Mouse (Mus musculus) liver, adult (tissue): ENCODE measurements around the gene Adat1.

Experiments
- GATA4 ChIP-seq: IDR thresholded peaks from 2 replicates; pipeline ENCODE4 v1.6.1; 2014; ENCODE audit warnings: mild to moderate bottlenecking, low read length; ENCODE audit not compliant: insufficient replicate concordance

The Adat1 gene

DNA sequence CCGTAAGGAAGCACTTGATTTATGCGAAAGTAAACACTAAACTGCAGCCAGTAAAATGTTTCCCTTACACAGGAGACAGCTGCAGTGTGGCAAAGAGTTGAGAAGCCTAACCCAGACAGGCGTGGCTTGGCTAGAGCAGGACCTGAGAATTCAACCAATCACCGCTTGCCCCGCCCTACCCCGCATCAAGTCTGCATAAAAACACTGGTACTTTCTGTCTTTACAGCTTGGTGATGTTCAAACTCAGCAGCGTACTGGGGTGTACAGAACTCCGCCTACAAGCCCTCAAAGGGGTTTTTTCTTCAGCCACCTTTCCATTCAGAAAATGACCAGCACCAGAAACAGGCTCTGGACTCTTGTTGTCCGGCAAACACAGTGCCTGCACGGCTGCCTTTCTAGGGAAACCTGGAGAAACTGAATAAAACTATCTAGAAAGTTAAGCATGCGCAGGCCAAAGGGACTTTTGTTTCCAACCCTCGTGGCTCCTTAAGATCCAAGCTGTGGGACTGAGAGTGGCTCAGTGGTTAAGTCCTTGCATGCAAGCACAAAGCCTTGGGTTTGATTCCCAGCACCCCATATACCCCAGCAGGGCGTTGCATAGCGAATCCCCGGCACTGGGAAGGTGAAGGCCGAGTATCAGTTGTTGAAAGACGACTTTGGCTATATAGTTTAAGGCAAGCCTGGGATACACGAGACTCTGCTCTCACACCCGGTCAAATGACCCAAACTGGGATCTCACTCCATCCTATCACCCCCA is 59.3 kb downstream of the Adat1 start:
- no peak for TF ChIP-seq GATA4

DNA sequence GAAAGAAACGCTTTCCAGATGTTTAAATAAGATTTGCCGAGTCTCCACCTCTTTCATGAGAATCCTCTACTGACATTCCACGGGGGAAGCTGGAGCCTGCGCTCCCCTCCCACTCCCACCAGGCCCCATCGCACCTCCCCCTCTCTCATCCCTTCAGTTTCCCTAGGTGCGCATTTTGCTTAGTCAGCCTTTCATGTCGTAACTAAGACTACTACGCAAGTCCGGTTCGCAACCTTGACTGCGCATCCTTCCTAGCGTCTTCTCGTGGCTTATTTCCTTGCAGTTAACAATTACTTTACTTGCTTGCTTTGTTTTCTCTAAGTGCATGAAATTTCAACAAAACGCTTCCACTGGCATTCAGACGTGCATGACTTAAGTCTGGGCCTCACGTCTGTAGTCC is 60.4 kb downstream of the Adat1 start:
- TF ChIP-seq GATA4 = no peak

DNA sequence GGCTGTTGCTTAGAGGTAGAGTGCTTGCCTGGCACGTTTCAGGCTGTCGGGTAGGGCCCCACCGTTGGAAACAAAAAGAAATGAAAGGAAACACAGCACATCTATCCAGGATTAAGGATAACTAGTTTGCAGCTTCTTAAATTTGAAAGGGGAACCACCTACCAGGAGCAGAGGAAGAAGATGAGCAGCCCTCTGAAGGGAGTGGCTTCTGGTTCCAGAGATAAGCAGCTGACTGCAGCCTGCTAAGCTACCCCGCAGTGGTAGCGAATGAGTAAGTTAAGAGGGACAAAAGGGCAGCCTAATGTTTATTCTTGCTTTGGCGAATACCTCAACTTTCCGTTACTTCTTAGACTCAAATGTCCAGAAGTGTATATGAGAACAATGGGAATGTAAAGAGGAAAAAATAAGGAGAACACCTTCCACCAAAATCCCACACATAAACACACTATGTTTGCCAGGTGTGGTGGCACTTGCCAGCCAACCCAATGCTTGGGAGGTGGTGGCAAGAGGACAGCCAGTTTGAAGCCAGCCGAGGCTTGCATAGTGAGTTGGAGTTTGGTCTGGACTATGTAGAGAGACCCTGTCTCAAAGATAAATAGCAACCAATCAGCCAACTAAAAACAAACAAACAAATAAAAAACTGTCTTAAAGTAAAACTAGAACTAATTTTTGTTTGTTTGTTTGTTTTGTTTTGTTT is 62.3 kb downstream of the Adat1 start:
- no peak for TF ChIP-seq GATA4

DNA sequence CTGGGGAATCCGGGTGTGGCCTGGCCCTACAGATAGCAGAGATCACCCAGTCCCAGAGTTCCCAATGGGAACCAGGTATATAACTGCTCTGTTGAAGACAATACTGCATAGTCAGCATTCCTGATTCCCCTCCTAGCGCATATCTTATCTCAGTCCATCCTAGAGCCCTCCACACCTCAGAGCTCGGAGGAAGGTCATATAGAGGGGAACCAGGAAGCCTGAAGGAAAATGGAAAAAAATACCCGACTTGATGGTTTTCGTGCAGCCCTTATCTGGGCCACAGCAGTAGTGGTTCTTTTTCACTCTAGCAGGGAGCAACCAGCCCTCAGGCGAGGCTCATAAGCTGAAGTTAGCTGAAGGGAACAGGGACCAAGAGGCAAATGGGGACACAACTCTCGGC is 67.1 kb downstream of the Adat1 start:
- no peak for TF ChIP-seq GATA4

DNA sequence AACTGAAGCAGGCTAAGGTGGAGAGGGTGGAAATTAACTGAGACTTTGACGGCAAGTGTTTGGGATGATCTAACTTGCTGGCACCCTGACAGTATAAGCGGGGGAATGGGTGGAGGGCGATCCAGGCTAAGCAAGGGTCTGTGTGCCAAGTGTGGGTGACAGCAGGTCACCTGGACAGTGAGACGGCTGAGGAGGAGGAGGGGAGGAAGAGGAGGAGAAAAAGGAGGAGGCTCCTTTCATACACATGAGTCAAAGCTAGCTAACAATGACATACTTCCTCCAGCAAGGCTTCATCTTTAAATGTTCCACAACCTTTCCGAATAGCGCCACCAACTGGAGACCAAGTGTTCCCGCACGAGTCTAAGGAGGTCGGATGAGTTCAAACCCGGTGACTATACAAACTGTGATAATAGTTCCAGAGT is 68.7 kb downstream of the Adat1 start:
- TF ChIP-seq GATA4 = no peak

DNA sequence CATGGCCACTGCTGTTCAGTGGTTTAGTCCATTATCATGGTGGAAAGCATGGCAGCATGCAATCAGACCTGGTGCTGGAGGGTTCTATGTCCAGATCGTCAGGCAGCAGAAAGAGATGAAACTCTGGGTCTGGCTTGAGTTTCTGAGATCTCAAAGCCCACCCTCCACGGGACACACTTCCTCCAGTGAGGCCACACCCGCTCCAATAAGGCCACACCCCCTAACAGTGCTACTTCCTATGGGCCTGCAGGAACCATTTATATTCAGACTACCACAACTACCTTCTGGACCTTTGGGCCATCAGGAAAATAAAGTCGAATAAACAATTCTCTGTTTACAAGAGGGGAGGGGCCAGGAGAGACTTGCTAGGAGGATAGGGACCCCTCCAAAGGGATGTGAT is 71.1 kb downstream of the Adat1 start:
- no peak for TF ChIP-seq GATA4

DNA sequence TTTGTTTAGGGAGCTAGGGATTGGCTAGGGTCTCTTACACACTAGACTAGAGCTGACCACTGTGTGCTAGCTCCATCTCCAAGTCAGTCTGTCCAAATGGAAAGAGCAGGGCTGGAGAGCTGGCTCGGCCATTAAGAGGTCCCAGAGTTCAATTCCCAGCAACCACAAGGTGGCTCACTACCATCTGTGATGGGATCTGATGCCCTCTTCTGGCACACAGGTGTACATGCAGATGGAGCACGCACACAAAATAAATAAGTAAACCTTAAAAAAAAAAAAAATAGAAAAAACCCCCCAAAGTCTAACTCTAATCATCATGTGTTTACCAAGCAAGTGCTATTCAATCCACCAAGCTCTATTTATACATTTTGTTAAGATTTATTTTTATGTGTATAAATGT is 72.4 kb downstream of the Adat1 start:
- TF ChIP-seq GATA4 = no peak
